17 mouse cellular contexts compared by ENCODE assay signal in the genomic region with DNA sequence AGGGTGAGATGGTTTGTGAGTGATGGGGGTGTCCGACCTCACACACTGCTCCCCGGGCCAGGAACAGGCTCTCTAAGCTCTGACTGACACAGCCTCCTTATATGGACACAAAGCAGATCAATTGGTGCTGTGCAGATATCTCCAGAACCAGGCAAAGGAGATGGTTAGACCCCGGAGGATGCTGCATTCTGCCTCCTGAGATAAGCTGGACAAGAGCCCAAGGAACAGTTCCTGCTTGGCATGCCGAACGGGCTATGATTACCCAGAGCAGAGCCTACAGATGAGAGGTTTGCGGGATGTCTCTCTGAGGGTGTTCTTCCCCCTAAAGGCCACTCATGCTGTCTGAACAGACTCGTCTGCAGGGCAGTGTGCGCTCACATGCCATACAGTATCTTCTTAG. TPM values are rescaled to one million over a fixed set of nuclear protein-coding genes. Genes with fewer than 3 reads are reported as not detected.
DNase-seq lines count a peak whose midpoint lies in the region; ATAC-seq and TF ChIP-seq lines count a peak whose summit lies in the region.
"Had no signal": no experiment of that assay in that cellular context is flagged by ENCODE, and none has a peak within 500 bp of the region (broad histone marks: within the 10 kb centered on the region; RNA-seq: fewer than 3 reads in every experiment).

No protein-coding gene starts in this region.

- peaks cover 25% of the 10 kb centered on the region for H3K36me3 ChIP-seq in heart, embryonic 14.5 days (ENCODE audit: control insufficient read depth, insufficient read depth, low read length)
- H3K36me3 ChIP-seq in midbrain, postnatal 0 days (ENCODE audit: insufficient read depth, low read length): no peaks in the 10 kb centered on the region
- H3K36me3 ChIP-seq in midbrain, embryonic 16.5 days (ENCODE audit: control insufficient read depth, insufficient read depth, low read length): no peaks in the 10 kb centered on the region
- no peaks in the 10 kb centered on the region for H3K36me3 ChIP-seq in intestine, embryonic 16.5 days (ENCODE audit: control insufficient read depth, insufficient read depth, low read length)
- H3K36me3 ChIP-seq: forebrain, embryonic 15.5 days; liver, embryonic 13.5 days had no signal

- WGBS in heart, embryonic 14.5 days: 33% methylated on average over 8 of the region's 8 CpGs
- WGBS in midbrain, postnatal 0 days: 76% methylated on average over 8 of the region's 8 CpGs
- whole genome bisulfite sequencing in midbrain, embryonic 16.5 days: 78% methylated on average over 8 of the region's 8 CpGs
- 60% methylated on average over 8 of the region's 8 CpGs for WGBS in intestine, embryonic 16.5 days

- H3K9ac ChIP-seq in heart, embryonic 14.5 days (ENCODE audit: low read length): no peak overlapping the region
- H3K9ac ChIP-seq in midbrain, postnatal 0 days (replicated peaks; ENCODE audit: low read length, poor library complexity, severe bottlenecking): no peak overlapping the region
- H3K9ac ChIP-seq in midbrain, embryonic 16.5 days (ENCODE audit: low read depth, low read length): no peak overlapping the region
- no peak overlapping the region for H3K9ac ChIP-seq in intestine, embryonic 16.5 days (ENCODE audit: low read depth, low read length)
- H3K9ac ChIP-seq: forebrain, embryonic 15.5 days; liver, embryonic 13.5 days had no signal

- H3K9me3 ChIP-seq in heart, embryonic 14.5 days (ENCODE audit: control insufficient read depth, low read length): no peaks in the 10 kb centered on the region
- H3K9me3 ChIP-seq in midbrain, postnatal 0 days (ENCODE audit: low read length): no peaks in the 10 kb centered on the region
- H3K9me3 ChIP-seq in midbrain, embryonic 16.5 days (replicated peaks; ENCODE audit: control insufficient read depth, low read length, poor library complexity, severe bottlenecking): no peaks in the 10 kb centered on the region
- H3K9me3 ChIP-seq in intestine, embryonic 16.5 days (ENCODE audit: control insufficient read depth, low read length): no peaks in the 10 kb centered on the region
- H3K9me3 ChIP-seq: forebrain, embryonic 15.5 days; liver, embryonic 13.5 days had no signal

- no peak overlapping the region for H3K4me2 ChIP-seq in heart, embryonic 14.5 days (ENCODE audit: low read length)
- H3K4me2 ChIP-seq in midbrain, postnatal 0 days (ENCODE audit: low read depth, low read length, poor library complexity, severe bottlenecking): no peak overlapping the region
- H3K4me2 ChIP-seq in midbrain, embryonic 16.5 days (ENCODE audit: low read length): no peak overlapping the region
- no peak overlapping the region for H3K4me2 ChIP-seq in intestine, embryonic 16.5 days (ENCODE audit: low read depth, low read length)
- H3K4me2 ChIP-seq: forebrain, embryonic 15.5 days; liver, embryonic 13.5 days had no signal

- DNase-seq in heart, adult 9 months (ENCODE audit: low spot score in 2 of 2): no peak
- no peak for DNase-seq in midbrain, postnatal 0 days (ENCODE audit: low spot score)
- DNase-seq in testis, postnatal 10 days (ENCODE audit: low spot score): no peak
- no peak for DNase-seq in right cerebral cortex, postnatal 14 days
- DNase-seq: adrenal gland, postnatal 25 days; cerebellum, adult 9-11 months; kidney, adult 18-20 months; kidney, postnatal 4 days; liver, embryonic 13.5 days; midbrain, embryonic 14.5 days; thymus, postnatal 14 days had no signal

- no peaks in the 10 kb centered on the region for H3K27me3 ChIP-seq in heart, embryonic 14.5 days (ENCODE audit: control insufficient read depth, insufficient read depth, low read length)
- no peaks in the 10 kb centered on the region for H3K27me3 ChIP-seq in midbrain, postnatal 0 days (ENCODE audit: insufficient read depth, low read length)
- H3K27me3 ChIP-seq in midbrain, embryonic 16.5 days (ENCODE audit: control insufficient read depth, insufficient read depth, low read depth, low read length): no peaks in the 10 kb centered on the region
- H3K27me3 ChIP-seq in intestine, embryonic 16.5 days (replicated peaks; ENCODE audit: control insufficient read depth, insufficient read depth, low read length): no peaks in the 10 kb centered on the region
- H3K27me3 ChIP-seq: forebrain, embryonic 15.5 days; liver, embryonic 13.5 days had no signal

- ATAC-seq in heart, embryonic 14.5 days (ENCODE audit: insufficient number of reproducible peaks, insufficient read depth, low FRiP score, low read depth): no peak
- no peak for ATAC-seq in midbrain, postnatal 0 days (ENCODE audit: low FRiP score)
- no peak for ATAC-seq in midbrain, embryonic 16.5 days
- ATAC-seq in intestine, embryonic 16.5 days: no peak
- ATAC-seq: CD4-positive, CD25-positive, alpha-beta regulatory T cell, adult 4 months; forebrain, embryonic 15.5 days had no signal

- H3K27ac ChIP-seq in heart, embryonic 14.5 days (replicated peaks in 1 of 2; ENCODE audit: control insufficient read depth in 1 of 2, insufficient read depth in 1 of 2, low read depth in 2 of 2, low read length in 2 of 2): peak overlapping the region; percentile 66 to 79
- 0 out of 2 replicates have a peak overlapping the region, but pooled peaks have one; percentile 32 for H3K27ac ChIP-seq in midbrain, postnatal 0 days (ENCODE audit: low read depth, low read length)
- H3K27ac ChIP-seq in midbrain, embryonic 16.5 days (ENCODE audit: low read length): no peak overlapping the region
- peak overlapping the region; percentile 67 for H3K27ac ChIP-seq in intestine, embryonic 16.5 days (ENCODE audit: low read length)
- H3K27ac ChIP-seq: forebrain, embryonic 15.5 days; liver, embryonic 13.5 days; macrophage had no signal

- no peak for TF ChIP-seq CTCF in midbrain, postnatal 0 days (IDR thresholded peaks at IDR 0.05)

- H3K4me1 ChIP-seq in heart, embryonic 14.5 days (ENCODE audit: control insufficient read depth in 2 of 2, insufficient read depth in 2 of 2, low read length in 2 of 2): peaks cover 23 to 34% of the 10 kb centered on the region in 2 experiments
- H3K4me1 ChIP-seq in midbrain, postnatal 0 days (ENCODE audit: insufficient read depth, low read length): peaks cover 3% of the 10 kb centered on the region
- H3K4me1 ChIP-seq in midbrain, embryonic 16.5 days (ENCODE audit: control insufficient read depth, insufficient read depth, low read length): no peaks in the 10 kb centered on the region
- peaks cover 12% of the 10 kb centered on the region for H3K4me1 ChIP-seq in intestine, embryonic 16.5 days (ENCODE audit: control insufficient read depth, insufficient read depth, low read length)
- H3K4me1 ChIP-seq: liver, embryonic 13.5 days had no signal

- no peak overlapping the region for H3K4me3 ChIP-seq in heart, embryonic 14.5 days (ENCODE audit: control insufficient read depth in 1 of 2, insufficient read depth in 1 of 2, low read depth in 1 of 2, low read length in 2 of 2)
- no peak overlapping the region for H3K4me3 ChIP-seq in midbrain, postnatal 0 days (ENCODE audit: low read depth, low read length)
- no peak overlapping the region for H3K4me3 ChIP-seq in midbrain, embryonic 16.5 days (ENCODE audit: low read depth, low read length)
- H3K4me3 ChIP-seq in intestine, embryonic 16.5 days (ENCODE audit: low read length): no peak overlapping the region
- H3K4me3 ChIP-seq: forebrain, embryonic 15.5 days; liver, embryonic 13.5 days had no signal

RNA-seq across cellular contexts. Expression of gene Col4a1, which starts 44.1 kb away (rescaled TPM):
- 250 and 253 TPM in 2 replicates for polyA plus RNA-seq in heart, embryonic 14.5 days (2014; fragmentation: Nextera tagmentation; extraction: Ambion mirVana)
- 193 and 219 TPM in 2 replicates for total RNA-seq in midbrain, postnatal 0 days (2014; rRNA removed)
- 45.2 and 48.2 TPM in 2 replicates for polyA plus RNA-seq in midbrain, postnatal 0 days (2015; fragmentation: Nextera tagmentation; extraction: Ambion mirVana)
- polyA plus RNA-seq in midbrain, embryonic 16.5 days (2015; fragmentation: Nextera tagmentation; extraction: Ambion mirVana): 73.6 and 83.1 TPM in 2 replicates
- 136 and 172 TPM in 2 replicates for polyA plus RNA-seq in intestine, embryonic 16.5 days (2015; fragmentation: Nextera tagmentation; extraction: Ambion mirVana)

RNA-seq across cellular contexts. Expression of gene Col4a2, which starts 44.2 kb away (rescaled TPM):
- polyA plus RNA-seq in heart, embryonic 14.5 days (2014; fragmentation: Nextera tagmentation; extraction: Ambion mirVana): 77.7 and 80.3 TPM in 2 replicates
- 92.5 and 103 TPM in 2 replicates for total RNA-seq in midbrain, postnatal 0 days (2014; rRNA removed)
- polyA plus RNA-seq in midbrain, postnatal 0 days (2015; fragmentation: Nextera tagmentation; extraction: Ambion mirVana): 30.0 and 31.3 TPM in 2 replicates
- 33.8 and 37.8 TPM in 2 replicates for polyA plus RNA-seq in midbrain, embryonic 16.5 days (2015; fragmentation: Nextera tagmentation; extraction: Ambion mirVana)
- 39.1 and 50.2 TPM in 2 replicates for polyA plus RNA-seq in intestine, embryonic 16.5 days (2015; fragmentation: Nextera tagmentation; extraction: Ambion mirVana)
- polyA plus RNA-seq: CD4-positive, CD25-positive, alpha-beta regulatory T cell, adult 4 months had no signal
